Mouse (Mus musculus) kidney, adult 2 months (tissue): ENCODE data around the gene Prss27.

Experiments used
- CTCF ChIP-seq: fragments of 200-500 bp; conservative IDR thresholded peaks from 2 replicates; pipeline ENCODE4 v1.5.1; 2011; ENCODE audit warnings: low read depth, mild to moderate bottlenecking, control low read depth, low read length, moderate library complexity, mixed read lengths; ENCODE audit not compliant: insufficient read depth, insufficient read length
- POLR2A ChIP-seq: fragments of 200-500 bp; IDR thresholded peaks from one replicate; pipeline ENCODE4 v1.6.1; 2011; ENCODE audit warnings: low read depth, low read length, control low read depth

DNA sequence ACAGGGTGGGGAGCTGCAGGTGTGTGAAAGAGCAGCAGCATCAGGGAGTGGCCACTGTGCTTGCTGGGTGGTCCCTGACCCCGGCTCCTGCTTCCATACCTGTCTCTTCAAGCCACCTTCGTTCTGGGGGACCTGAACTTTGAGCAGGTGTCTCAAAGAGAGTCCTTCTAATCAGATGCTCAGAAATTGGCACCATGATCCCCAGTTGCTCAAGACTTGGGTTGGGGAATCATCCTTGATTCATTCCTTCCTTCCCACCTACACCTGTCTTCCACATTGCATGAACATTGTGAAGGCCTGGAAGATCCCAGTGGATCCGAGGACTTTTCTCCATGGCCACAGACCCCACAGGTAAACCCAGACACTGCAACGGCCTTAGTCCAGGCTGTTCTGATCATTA lies 29.8 kb upstream of the Prss27 start:
- no peak for TF ChIP-seq CTCF
- no peak for TF ChIP-seq POLR2A
